Mouse (Mus musculus) C2C12 (cell line): ENCODE results near the gene Trappc3l. TPM values are rescaled to one million over a fixed set of nuclear protein-coding genes. Genes with fewer than 3 reads are reported as not detected.

Source experiments
- H3K27me3 ChIP-seq: one replicate; pipeline ENCODE4 v1.6.1; 2011; ENCODE audit not compliant: control insufficient read depth, insufficient read depth, insufficient read length
- H3K36me3 ChIP-seq: one replicate; pipeline ENCODE4 v1.6.1; 2011; ENCODE audit not compliant: control insufficient read depth, insufficient read depth
- H3K4me3 ChIP-seq: one replicate; pipeline ENCODE4 v1.5.1; 2011; ENCODE audit warnings: mild to moderate bottlenecking, control low read depth; ENCODE audit not compliant: poor library complexity, insufficient read depth, severe bottlenecking
- H3K79me2 ChIP-seq: one replicate; pipeline ENCODE4 v1.6.1; 2011; ENCODE audit not compliant: control insufficient read depth, insufficient read depth
- H3K79me3 ChIP-seq: one replicate; pipeline ENCODE4 v1.6.1; 2011; ENCODE audit warnings: low read depth, control low read depth
- H3ac ChIP-seq: one replicate; pipeline ENCODE3; 2011; ENCODE audit warnings: low read depth; ENCODE audit not compliant: control insufficient read depth, insufficient read length
- CEBPB ChIP-seq: IDR thresholded peaks from one replicate; pipeline ENCODE4 v1.6.1; 2011; ENCODE audit warnings: low read depth, mild to moderate bottlenecking, control low read depth, moderate library complexity
- CTCF ChIP-seq: IDR thresholded peaks from one replicate; pipeline ENCODE4 v1.5.1; 2011; ENCODE audit not compliant: control insufficient read depth, insufficient read depth, insufficient read length
- FOSL1 ChIP-seq: IDR thresholded peaks from one replicate; pipeline ENCODE4 v1.8.0; 2011; ENCODE audit warnings: mild to moderate bottlenecking, low read length; ENCODE audit not compliant: poor library complexity, insufficient read depth, severe bottlenecking
- MAX ChIP-seq: IDR thresholded peaks from one replicate; pipeline ENCODE4 v1.6.1; 2011; ENCODE audit warnings: mild to moderate bottlenecking, control low read depth
- MYOD1 ChIP-seq: IDR thresholded peaks from one replicate; pipeline ENCODE4 v1.6.1; 2011; ENCODE audit warnings: low read depth; ENCODE audit not compliant: control insufficient read depth, insufficient read length
- MYOG ChIP-seq: IDR thresholded peaks from one replicate; pipeline ENCODE4 v1.6.1; 2011; ENCODE audit not compliant: control insufficient read depth, insufficient read length; ENCODE audit errors: extremely low read depth
- USF1 ChIP-seq: IDR thresholded peaks from one replicate; pipeline ENCODE4 v1.6.1; 2011; ENCODE audit warnings: low read depth, mild to moderate bottlenecking, control low read depth, moderate library complexity
- polyA plus RNA-seq: library from polyadenylated mRNA; unstranded; fragments of >200 nt; fragmentation: generic; extraction: Trizol; gene quantifications from one replicate; pipeline ENCODE4 v1.2.1, GENCODE M21; 2012; ENCODE audit warnings: missing spikeins

Trappc3l gene
- polyA plus RNA-seq, 1 experiment, result not detected

- Histone ChIP-seq H3ac (no peak within 1 kb of the TSS), H3K79me2 (no peaks in the 10 kb centered on the region), H3K27me3 (no peaks in the 10 kb centered on the region), H3K36me3 (no peaks in the 10 kb centered on the region), H3K79me3 (no peaks in the 10 kb centered on the region), H3K4me3 (no peak within 1 kb of the TSS)
- TF ChIP-seq FOSL1, result no peak
- TF ChIP-seq CEBPB, result no peak
- no peak for TF ChIP-seq MAX
- no peak for TF ChIP-seq MYOD1
Measured at GRCm38 (mm10) chr10:34127392-34128378, 90.3 kb downstream of the Trappc3l start, which contains the start of gene Calhm6. Gene Calhm6 (minus strand): TSS chr10:34127984.

DNA sequence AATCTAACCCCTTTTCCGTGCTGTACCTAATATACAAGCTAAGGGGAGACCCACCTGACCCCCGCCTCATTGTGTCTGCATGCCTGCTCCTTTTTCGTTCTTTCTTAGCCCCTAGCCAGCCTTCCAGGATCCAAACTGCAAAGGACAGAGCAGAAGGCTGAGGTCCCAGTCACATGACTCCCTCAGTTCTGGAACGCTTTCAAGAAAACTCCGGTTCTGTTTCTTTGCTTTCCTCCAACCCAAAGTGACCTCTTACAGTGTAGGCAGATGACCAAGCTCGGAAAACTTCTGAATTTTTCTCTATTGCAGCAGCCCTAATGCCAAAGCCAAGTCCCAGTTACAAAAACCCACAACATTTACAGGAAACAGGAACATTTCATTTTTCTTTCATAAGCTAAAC lies 91.0 kb downstream of the Trappc3l start:
- no peaks in the 10 kb centered on the region for H3K79me3 ChIP-seq
- no peaks in the 10 kb centered on the region for H3K36me3 ChIP-seq
- no peak overlapping the region for H3K4me3 ChIP-seq
- H3ac ChIP-seq, result no peak overlapping the region
- no peaks in the 10 kb centered on the region for H3K27me3 ChIP-seq
- no peaks in the 10 kb centered on the region for H3K79me2 ChIP-seq
- TF ChIP-seq CTCF (no peak), FOSL1 (no peak), USF1 (peak; percentile 11), MAX (no peak)

DNA sequence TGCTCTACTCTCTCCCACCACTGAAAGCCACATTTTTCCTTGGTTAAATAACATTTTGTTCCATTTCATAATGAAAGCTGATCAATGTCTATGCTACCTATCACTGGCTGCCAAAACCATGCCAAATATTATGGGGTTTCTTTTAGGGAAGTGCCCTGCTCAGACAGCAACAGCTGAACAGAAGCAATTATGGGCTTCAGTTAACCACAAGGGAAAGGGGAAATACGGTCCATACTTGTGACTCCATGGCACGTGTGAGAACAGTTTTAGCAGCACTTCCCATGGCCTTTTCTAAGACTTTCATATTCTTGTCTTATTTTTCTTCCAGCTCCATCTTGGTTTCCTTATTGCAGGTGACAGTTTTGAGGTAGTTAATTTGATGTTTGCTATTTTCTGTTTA lies 94.0 kb downstream of the Trappc3l start:
- H3K79me3 ChIP-seq, result no peaks in the 10 kb centered on the region
- H3K79me2 ChIP-seq, result no peaks in the 10 kb centered on the region
- no peak overlapping the region for H3K4me3 ChIP-seq
- H3K27me3 ChIP-seq, result no peaks in the 10 kb centered on the region
- TF ChIP-seq CTCF, result no peak
- TF ChIP-seq USF1, result no peak
- no peak for TF ChIP-seq MAX
- no peak for TF ChIP-seq MYOD1
- TF ChIP-seq FOSL1, result no peak
- TF ChIP-seq CEBPB, result no peak
- no peak for TF ChIP-seq MYOG
- no peak overlapping the region for H3ac ChIP-seq
- no peaks in the 10 kb centered on the region for H3K36me3 ChIP-seq

DNA sequence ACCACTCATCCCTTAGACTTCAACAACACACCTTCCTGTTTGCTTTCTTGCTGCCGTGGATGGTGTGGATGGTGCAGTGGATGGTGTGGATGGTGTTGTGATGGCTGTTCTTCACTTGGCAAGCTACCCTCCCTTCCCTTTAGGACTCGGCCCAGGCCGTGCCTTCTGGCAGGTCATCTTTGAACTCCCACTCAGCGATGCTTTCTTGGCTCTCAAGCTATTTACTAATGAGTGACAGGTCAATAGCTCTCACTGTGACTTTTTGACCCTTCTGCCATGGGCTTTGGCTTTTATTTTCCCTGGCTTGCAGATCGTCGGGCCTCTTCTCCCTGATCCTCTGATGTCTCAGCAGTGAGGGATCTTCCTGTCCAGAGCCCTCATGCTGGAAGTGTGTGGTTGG lies 99.0 kb downstream of the Trappc3l start:
- Histone ChIP-seq H3ac (no peak overlapping the region), H3K4me3 (no peak overlapping the region), H3K79me3 (no peaks in the 10 kb centered on the region), H3K79me2 (no peaks in the 10 kb centered on the region), H3K27me3 (no peaks in the 10 kb centered on the region), H3K36me3 (no peaks in the 10 kb centered on the region)
- no peak for TF ChIP-seq MAX
- no peak for TF ChIP-seq MYOD1
- TF ChIP-seq USF1, result no peak
- TF ChIP-seq FOSL1, result no peak
- no peak for TF ChIP-seq CEBPB
- TF ChIP-seq CTCF, result no peak
- TF ChIP-seq MYOG, result no peak

DNA sequence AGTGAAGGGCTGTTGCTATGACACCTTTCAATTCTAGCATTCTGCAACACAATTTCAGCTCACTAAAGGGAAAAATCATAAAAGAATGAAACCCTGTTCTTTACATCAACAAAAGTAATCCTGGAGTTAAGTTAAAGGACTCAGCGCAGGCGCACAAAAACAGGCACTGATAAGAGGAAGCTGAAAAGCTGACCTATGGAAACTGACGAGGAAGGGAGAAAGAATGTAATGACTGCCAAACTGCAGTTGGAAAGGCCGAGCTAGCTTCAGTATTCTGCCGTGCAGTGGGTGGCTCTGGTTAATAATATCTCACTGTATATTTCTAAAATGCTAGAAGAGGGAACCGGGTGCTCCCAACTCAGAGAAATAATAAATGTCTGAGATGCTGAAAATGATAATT lies 100.6 kb downstream of the Trappc3l start:
- TF ChIP-seq MAX, result no peak
- Histone ChIP-seq H3K27me3 (no peaks in the 10 kb centered on the region), H3K4me3 (no peak overlapping the region), H3K36me3 (no peaks in the 10 kb centered on the region), H3K79me2 (no peaks in the 10 kb centered on the region), H3K79me3 (no peaks in the 10 kb centered on the region), H3ac (no peak overlapping the region)

DNA sequence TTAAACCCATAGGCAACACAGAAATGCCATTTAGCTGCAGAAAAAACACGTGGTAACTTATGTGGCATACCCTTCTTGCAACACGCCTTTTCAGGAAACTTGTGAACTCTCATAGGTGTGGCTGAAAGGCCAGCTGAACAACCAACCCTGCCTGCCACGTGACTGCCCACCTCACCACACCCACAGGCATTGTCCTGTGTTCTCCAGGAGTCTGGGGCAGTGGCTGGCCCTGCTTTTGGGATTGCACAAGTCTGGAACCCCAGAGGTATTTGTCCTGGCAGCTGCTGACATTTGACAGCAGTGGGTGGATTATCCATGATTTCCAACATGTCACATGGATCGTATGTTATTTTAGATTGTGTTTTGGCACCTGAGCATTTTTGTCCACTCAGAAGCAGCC lies 102.4 kb downstream of the Trappc3l start:
- no peaks in the 10 kb centered on the region for H3K36me3 ChIP-seq
- H3K4me3 ChIP-seq, result no peak overlapping the region
- no peaks in the 10 kb centered on the region for H3K79me2 ChIP-seq
- H3ac ChIP-seq, result no peak overlapping the region
- no peaks in the 10 kb centered on the region for H3K27me3 ChIP-seq
- no peak for TF ChIP-seq CEBPB
- no peaks in the 10 kb centered on the region for H3K79me3 ChIP-seq
